Mouse (Mus musculus): ENCODE data around the gene Gpn3. TPM values are rescaled to one million over a fixed set of nuclear protein-coding genes. Genes with fewer than 3 reads are reported as not detected.

Gpn3 gene
- total RNA-seq, 1 experiment: 101 TPM

DNA sequence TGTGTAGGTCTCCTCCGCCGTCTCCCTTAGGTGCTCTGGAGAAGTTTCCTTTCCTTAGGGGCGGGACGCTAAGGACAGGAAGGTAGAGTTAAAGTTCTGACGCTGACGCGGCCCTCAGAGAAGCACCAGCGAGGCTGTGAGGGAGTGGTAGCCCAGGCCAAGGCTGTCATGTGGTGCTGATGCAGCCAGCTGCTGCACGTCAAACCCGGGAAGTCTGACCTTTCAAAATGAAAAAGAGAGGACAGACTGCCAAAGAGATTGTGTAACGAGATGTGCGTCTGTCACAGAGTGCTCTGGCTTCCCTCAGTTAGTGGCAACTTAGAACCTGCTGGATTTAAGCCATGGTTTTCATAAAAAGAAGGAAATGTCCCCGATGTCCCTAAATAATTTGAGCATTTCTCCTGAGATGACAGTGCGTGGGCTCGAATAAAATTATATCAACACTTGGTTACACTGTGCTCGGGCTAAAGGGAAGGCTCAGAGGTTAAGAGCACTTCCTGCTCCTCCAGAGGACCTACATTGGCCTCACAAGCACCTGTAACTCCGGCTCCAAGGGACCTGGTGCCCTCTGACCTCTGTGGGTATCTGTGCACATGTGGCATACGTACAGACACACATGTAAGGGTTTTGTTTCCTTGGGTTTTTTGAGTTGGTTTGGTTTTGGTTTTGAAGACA lies 29.1 kb downstream of the Gpn3 start:
- no peak for DNase-seq (ENCODE audit: low read depth, low spot score)
- Histone ChIP-seq H3K4me1 (ENCODE audit: control insufficient read depth in 2 of 2, insufficient read depth in 2 of 2, low read length in 2 of 2, poor library complexity in 1 of 2) (no peaks in the 10 kb centered on the region), H3K9ac (ENCODE audit: insufficient read depth, low read depth, low read length, poor library complexity, severe bottlenecking) (no peak overlapping the region), H3K4me3 (ENCODE audit: insufficient read depth in 1 of 2, low read depth in 1 of 2, low read length in 2 of 2, poor library complexity in 1 of 2, severe bottlenecking in 1 of 2) (peak overlapping the region in 1 of 2 experiments; percentile 11; a peak in 1 of 4 replicates), H3K9me3 (ENCODE audit: control insufficient read depth, insufficient read depth, low read depth, low read length) (no peaks in the 10 kb centered on the region), H3K36me3 (ENCODE audit: control insufficient read depth, insufficient read depth, low read length, poor library complexity, severe bottlenecking) (peaks cover 32% of the 10 kb centered on the region), H3K27ac (ENCODE audit: insufficient read depth, low read depth, low read length, poor library complexity, severe bottlenecking) (no peak overlapping the region)
- no peak for TF ChIP-seq ZNF384 (IDR thresholded peaks at IDR 0.05; ENCODE audit: low read depth, low read length)
- no peak for TF ChIP-seq HCFC1 (IDR thresholded peaks at IDR 0.05; ENCODE audit: borderline replicate concordance, insufficient read depth, low read length)
- no peak for TF ChIP-seq CHD2 (IDR thresholded peaks at IDR 0.05; ENCODE audit: low read depth, low read length)
- TF ChIP-seq ZC3H11A (IDR thresholded peaks at IDR 0.05; ENCODE audit: borderline replicate concordance, low read depth, low read length): no peak
- no peak for TF ChIP-seq MAFK (IDR thresholded peaks at IDR 0.05; ENCODE audit: insufficient read depth, low read depth, low read length)
- in situ Hi-C loops (cut with MboI; ENCODE audit: low sequenced_read_pairs in 2 of 2, unreplicated experiment in 2 of 2): loop anchor here in 1 of 2 experiments (10.0 kb wide), 1 partner anchor 234 kb away; no protein-coding TSS in a partner anchor

DNA sequence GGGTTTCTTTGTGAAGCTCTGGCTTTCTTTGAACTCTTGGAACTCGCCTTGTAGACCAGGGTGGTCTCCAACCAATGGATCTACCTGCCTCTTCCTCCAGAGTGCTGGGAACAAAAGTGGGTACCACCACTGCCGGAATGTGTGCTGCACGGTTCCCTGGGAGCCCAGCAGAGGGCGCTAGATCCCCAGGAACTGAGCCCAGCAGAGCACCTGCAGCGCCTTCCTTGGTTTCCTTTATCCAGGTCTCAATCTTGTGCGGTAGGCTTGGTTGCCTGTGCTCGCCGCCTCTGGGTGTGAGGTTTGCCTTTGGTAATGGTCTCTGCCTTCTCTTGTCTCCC lies 29.6 kb downstream of the Gpn3 start:
- Histone ChIP-seq H3K9me3 (ENCODE audit: control insufficient read depth, insufficient read depth, low read depth, low read length) (no peaks in the 10 kb centered on the region), H3K4me1 (ENCODE audit: control insufficient read depth in 2 of 2, insufficient read depth in 2 of 2, low read length in 2 of 2, poor library complexity in 1 of 2) (no peaks in the 10 kb centered on the region), H3K4me3 (ENCODE audit: insufficient read depth in 1 of 2, low read depth in 1 of 2, low read length in 2 of 2, poor library complexity in 1 of 2, severe bottlenecking in 1 of 2) (no peak overlapping the region), H3K27ac (ENCODE audit: insufficient read depth, low read depth, low read length, poor library complexity, severe bottlenecking) (no peak overlapping the region), H3K9ac (ENCODE audit: insufficient read depth, low read depth, low read length, poor library complexity, severe bottlenecking) (no peak overlapping the region), H3K36me3 (ENCODE audit: control insufficient read depth, insufficient read depth, low read length, poor library complexity, severe bottlenecking) (peaks cover 32% of the 10 kb centered on the region)
- in situ Hi-C loops (cut with MboI; ENCODE audit: low sequenced_read_pairs in 2 of 2, unreplicated experiment in 2 of 2): loop anchor here in 1 of 2 experiments (10.0 kb wide), 1 partner anchor 234 kb away; no protein-coding TSS in a partner anchor
- TF ChIP-seq ZNF384 (IDR thresholded peaks at IDR 0.05; ENCODE audit: low read depth, low read length) (no peak), ZC3H11A (IDR thresholded peaks at IDR 0.05; ENCODE audit: borderline replicate concordance, low read depth, low read length) (peak; percentile 74; the same call in 1 of the 2 replicates)
- DNase-seq (ENCODE audit: low read depth, low spot score): no peak

DNA sequence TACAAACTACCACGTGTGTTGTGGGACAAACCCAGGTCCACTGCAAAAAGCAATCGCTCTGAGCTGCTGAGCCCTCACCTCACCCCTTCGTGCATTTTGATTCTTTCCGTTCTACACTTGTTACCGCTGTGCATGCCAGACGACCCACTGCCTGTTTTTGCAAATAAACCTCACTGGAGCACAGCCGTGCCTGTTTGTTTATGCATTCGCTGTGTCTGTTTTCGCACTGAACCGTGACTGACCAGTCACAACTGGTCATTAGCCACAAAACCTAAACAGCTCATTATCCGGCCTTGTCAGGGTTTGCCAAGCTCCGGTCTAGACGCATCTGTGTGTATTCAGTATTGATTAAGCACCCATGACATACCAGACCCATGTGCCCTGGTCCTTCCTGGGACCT lies 30.5 kb downstream of the Gpn3 start:
- no peaks in the 10 kb centered on the region for H3K9me3 ChIP-seq (ENCODE audit: control insufficient read depth, insufficient read depth, low read depth, low read length)
- DNase-seq (ENCODE audit: low read depth, low spot score): no peak
- no peaks in the 10 kb centered on the region for H3K4me1 ChIP-seq (ENCODE audit: control insufficient read depth in 2 of 2, insufficient read depth in 2 of 2, low read length in 2 of 2, poor library complexity in 1 of 2)
- H3K9ac ChIP-seq (ENCODE audit: insufficient read depth, low read depth, low read length, poor library complexity, severe bottlenecking): no peak overlapping the region
- peaks cover 35% of the 10 kb centered on the region for H3K36me3 ChIP-seq (ENCODE audit: control insufficient read depth, insufficient read depth, low read length, poor library complexity, severe bottlenecking)
- H3K27ac ChIP-seq (ENCODE audit: insufficient read depth, low read depth, low read length, poor library complexity, severe bottlenecking): no peak overlapping the region
- in situ Hi-C loops (cut with MboI; ENCODE audit: low sequenced_read_pairs in 2 of 2, unreplicated experiment in 2 of 2): loop anchor here in 1 of 2 experiments (10.0 kb wide), 1 partner anchor 233 kb away; no protein-coding TSS in a partner anchor
- no peak overlapping the region for H3K4me3 ChIP-seq (ENCODE audit: insufficient read depth in 1 of 2, low read depth in 1 of 2, low read length in 2 of 2, poor library complexity in 1 of 2, severe bottlenecking in 1 of 2)
- TF ChIP-seq ZNF384 (IDR thresholded peaks at IDR 0.05; ENCODE audit: low read depth, low read length): no peak
- TF ChIP-seq MAFK (IDR thresholded peaks at IDR 0.05; ENCODE audit: insufficient read depth, low read depth, low read length): no peak
- no peak for TF ChIP-seq CHD2 (IDR thresholded peaks at IDR 0.05; ENCODE audit: low read depth, low read length)
- TF ChIP-seq ZC3H11A (IDR thresholded peaks at IDR 0.05; ENCODE audit: borderline replicate concordance, low read depth, low read length): no peak
- TF ChIP-seq HCFC1 (IDR thresholded peaks at IDR 0.05; ENCODE audit: borderline replicate concordance, insufficient read depth, low read length): no peak

DNA sequence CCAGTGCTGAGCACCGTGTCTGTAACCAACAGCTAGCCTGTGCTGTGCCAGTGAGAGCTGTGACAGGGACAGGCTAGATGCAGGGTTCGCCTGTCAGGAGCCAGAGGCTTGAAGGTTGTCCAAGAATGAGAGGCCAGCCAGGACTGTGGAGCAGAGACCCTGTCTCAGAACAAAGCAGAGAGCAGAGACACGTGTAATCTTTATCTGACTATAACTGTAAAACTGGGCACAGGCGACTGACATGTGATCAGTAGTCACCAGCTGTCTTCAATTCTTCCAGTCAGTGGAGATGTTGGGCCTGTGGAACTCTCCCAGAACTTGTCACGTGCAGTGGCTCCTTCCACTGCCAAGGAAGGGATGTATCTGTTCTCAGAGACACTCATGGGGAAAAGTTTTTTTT lies 31.1 kb downstream of the Gpn3 start:
- Histone ChIP-seq H3K36me3 (ENCODE audit: control insufficient read depth, insufficient read depth, low read length, poor library complexity, severe bottlenecking) (peaks cover 35% of the 10 kb centered on the region), H3K27ac (ENCODE audit: insufficient read depth, low read depth, low read length, poor library complexity, severe bottlenecking) (no peak overlapping the region), H3K9ac (ENCODE audit: insufficient read depth, low read depth, low read length, poor library complexity, severe bottlenecking) (no peak overlapping the region), H3K4me1 (ENCODE audit: control insufficient read depth in 2 of 2, insufficient read depth in 2 of 2, low read length in 2 of 2, poor library complexity in 1 of 2) (no peaks in the 10 kb centered on the region), H3K4me3 (ENCODE audit: insufficient read depth in 1 of 2, low read depth in 1 of 2, low read length in 2 of 2, poor library complexity in 1 of 2, severe bottlenecking in 1 of 2) (no peak overlapping the region), H3K9me3 (ENCODE audit: control insufficient read depth, insufficient read depth, low read depth, low read length) (no peaks in the 10 kb centered on the region)
- in situ Hi-C loops (cut with MboI; ENCODE audit: low sequenced_read_pairs in 2 of 2, unreplicated experiment in 2 of 2): loop anchor here in 1 of 2 experiments (10.0 kb wide), 1 partner anchor 232 kb away; no protein-coding TSS in a partner anchor
- DNase-seq (ENCODE audit: low read depth, low spot score): no peak
- TF ChIP-seq CHD2 (IDR thresholded peaks at IDR 0.05; ENCODE audit: low read depth, low read length): no peak
- TF ChIP-seq ZC3H11A (IDR thresholded peaks at IDR 0.05; ENCODE audit: borderline replicate concordance, low read depth, low read length): no peak
- no peak for TF ChIP-seq HCFC1 (IDR thresholded peaks at IDR 0.05; ENCODE audit: borderline replicate concordance, insufficient read depth, low read length)

All from ES-E14 (cell line).